Mouse (Mus musculus) cerebellum, adult (tissue): ENCODE data around the gene Thsd1.
"Not testable (repeated sequence)": the region's sequence is repeated elsewhere in the genome, so short reads cannot be mapped to it uniquely, and the experiment has no call there.

Experiments used
- ATAC-seq: cut with Nextera tagmentation; 2 replicates; pipeline ENCODE4 v1.9.2; 2017; ENCODE audit warnings: mild to moderate bottlenecking, moderate library complexity, mixed read lengths; ENCODE audit not compliant: insufficient number of reproducible peaks, low FRiP score, low TSS enrichment

The Thsd1 gene

DNA sequence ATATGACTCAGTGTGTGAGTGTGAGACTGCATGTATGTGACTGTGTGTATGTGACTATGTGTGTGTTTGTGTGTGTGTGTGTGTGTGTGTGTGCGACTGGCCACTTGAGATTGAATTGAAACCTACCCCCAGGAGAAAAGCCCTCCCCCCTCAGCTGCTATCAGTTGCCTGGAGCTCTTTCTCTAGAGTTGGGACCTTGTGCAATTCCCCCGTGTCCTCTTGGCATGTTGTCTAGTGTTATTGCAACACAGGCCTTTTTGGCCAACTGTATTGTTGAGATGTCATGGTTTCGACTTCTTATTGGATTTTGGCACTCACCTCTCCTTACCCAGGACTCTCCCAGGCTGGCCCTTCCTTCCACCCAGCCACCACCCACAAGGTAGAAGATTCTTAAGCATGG lies 35.2 kb downstream of the Thsd1 start:
- no peak for ATAC-seq

DNA sequence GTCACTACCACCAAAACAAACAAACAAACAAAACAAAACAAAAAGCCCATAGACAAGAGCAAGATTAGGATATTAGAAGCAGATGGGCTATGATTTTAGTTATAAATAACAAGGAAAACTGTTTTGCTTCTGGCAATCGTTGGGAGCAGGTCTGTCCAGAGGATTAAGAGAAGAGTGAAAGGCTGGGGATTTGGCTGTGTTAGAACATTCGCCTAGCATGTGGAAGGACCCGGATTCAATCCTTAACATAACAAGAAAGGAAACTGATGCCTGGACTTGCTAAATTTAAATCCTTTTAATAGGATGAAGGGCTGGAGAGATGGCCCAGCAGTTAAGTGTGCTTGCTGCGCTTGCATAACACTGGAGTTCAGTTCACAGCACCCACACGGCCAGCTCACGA lies 37.2 kb downstream of the Thsd1 start:
- no peak for ATAC-seq

DNA sequence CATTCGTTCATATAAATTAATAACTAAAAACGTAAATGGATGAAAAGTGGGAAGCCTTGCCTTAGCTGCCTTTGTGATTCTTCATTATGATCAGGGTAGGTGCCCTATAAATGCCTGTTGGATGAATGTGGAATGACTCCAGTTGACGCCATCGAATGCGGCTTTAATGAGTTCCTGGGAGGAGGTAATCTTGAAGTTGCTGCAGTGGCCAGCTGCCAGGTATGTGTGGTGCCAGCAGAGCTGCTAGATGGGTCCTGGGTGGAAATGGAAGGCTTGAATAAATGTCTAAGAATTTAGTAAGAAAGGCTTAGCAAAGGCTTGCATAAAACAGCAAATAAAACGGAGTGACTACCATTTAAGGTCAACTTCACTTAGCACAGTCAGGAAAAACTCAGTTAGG lies 37.7 kb downstream of the Thsd1 start:
- ATAC-seq, result no peak

DNA sequence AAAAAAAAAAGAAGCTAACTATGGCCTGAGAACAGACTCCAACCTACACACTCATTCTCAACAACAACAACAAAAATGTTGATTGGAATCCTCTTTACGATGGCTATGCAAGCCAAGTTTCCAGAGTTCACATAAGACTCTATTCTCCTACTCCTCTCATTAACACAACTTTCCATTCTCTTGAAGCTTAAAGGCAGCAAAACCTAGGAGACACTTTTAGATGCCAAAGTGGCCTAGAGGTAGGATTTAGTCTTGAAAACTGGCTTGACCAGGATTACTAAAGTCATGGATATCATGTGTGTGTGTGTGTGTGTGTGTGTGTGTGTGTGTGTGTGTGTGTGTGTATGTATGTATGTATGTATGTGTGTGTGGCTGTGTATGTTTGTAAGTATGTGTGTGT lies 38.1 kb downstream of the Thsd1 start:
- ATAC-seq, result no peak

DNA sequence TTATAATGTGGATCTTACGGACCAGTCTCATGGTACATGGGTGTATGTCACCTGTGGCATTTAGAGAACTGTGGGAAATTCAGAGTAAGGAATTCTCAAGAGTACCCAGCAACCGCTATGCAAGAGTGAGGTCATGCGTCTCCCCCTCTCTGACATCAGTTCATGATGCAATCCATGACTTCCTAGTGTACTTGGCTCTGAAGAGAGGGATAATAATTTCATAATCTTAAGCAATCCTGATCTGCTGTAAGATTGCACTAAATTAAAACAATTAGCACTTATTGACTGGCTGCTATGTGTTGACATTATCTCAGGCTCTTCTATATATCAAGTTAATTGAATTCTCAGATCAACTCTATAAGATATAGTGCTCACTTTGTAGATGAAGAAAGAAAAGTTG lies 39.7 kb downstream of the Thsd1 start:
- ATAC-seq, result no peak

DNA sequence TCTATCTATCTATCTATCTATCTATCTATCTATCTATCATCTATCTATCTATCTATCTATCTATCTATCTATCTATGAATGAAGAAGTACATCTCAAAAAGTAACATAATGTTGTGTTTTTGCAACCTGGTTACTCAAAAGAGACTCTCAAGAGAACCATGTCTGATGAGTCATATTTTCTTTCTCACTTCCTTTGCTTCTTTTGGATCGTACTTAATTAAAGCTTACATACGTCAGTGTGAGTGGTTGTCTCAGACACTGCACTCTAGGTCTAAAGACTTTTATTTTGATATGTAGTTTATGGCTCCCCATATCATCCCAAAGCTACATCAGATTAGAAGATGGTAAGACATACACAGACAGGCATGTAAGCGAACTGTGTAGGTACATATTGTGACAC lies 46.0 kb downstream of the Thsd1 start:
- no peak for ATAC-seq

DNA sequence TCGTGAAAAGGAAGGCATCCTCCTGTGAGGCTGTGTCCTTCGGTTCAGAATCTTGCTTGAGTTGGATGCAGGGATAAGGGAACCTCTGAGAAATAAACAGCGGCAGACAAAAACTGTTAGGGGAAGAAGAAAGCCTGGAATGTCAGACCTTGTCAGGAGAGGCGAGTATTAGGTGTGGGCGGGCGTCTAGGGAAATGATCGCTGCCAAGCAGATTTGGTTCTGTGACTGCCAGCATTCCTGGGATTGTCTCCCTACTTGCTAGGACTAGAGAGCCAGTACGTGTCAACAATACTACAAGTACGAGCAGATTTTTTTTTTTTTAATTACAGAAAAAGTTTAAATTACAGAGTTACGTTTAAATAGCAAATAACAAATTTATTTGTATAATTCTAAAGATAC lies 47.5 kb downstream of the Thsd1 start:
- no peak for ATAC-seq

DNA sequence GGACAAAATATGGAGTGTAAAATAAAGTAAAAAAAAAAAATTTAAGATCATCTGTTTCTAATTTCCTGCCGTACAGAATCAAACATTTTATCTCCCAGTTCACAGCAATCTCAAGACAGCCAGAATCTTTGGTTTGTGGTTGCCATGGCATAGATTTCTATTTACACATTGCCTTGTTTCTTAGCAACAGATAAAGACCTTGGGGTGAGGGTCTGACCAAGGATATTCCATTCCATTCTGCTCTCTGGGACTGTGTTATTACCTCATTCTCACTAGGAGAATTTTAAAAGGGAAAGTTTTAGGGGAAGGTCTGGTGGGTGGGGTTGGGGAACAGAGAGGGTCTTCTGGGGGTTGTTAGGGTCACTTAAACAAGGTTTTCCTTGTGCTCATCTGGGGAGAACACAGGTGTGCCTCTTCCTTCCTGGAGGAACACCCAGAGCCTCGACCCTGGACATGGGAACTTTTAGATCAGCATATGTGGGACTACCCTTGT lies 55.9 kb downstream of the Thsd1 start, which contains the start of gene Tpte:
TSS of gene Tpte (plus strand) at position 443 of the 493 bp plus-strand sequence.
- ATAC-seq, result no peak

DNA sequence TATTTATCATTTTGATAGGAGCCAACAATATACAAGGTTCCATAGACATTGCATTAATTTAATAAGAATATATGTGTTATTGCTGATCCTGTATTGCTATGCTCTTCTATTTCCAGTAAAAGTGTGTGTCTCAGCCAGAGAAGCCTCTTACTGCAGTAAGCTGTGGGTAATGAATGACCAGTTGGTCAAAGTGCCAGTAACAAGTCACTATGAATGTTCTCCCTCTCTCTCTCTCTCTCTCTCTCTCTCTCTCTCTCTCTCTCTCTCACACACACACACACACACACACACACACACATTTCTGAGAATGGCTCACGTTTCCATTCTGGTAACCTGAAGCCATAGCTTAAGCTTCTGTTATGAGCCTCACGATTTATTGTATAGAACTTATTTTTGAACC lies 75.2 kb downstream of the Thsd1 start:
- ATAC-seq, result no peak

DNA sequence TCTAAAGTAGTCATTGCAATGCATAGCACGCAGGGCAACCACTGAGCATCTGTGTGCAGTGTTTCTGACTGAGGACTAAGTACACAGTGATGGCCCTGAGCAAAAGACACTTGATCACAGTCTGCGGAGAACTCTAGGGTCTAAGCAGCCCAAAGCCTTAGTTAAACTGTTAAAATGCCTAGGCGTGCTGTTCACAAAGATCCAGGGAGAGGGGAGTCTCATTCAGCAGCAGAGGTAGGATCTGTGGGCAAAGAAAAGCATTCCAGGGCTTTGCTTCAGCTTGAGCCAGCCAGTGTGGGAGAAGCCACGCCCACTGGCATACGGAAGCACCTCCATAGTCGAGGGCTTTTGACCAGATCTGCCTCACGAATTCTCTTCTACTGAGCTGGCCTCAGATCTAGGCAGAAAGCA lies 75.8 kb downstream of the Thsd1 start:
- ATAC-seq, result no peak

DNA sequence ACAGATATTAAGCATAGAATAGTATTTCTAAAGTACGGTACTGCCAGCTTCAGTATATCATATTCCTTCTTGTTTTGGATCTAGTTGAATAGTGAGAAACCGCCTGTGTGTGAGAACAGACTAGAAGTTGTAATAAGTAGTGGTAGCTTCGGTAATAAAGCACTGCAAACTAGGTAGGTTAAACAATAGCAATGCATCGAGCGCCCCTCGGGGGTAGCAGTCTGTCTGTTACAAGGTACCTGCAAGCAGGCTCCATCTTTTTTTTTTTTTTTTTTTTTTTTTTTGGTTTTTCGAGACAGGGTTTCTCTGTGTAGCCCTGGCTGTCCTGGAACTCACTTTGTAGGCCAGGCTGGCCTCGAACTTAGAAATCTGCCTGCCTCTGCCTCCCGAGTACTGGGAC lies 76.9 kb downstream of the Thsd1 start:
- not testable (repeated sequence) for ATAC-seq

DNA sequence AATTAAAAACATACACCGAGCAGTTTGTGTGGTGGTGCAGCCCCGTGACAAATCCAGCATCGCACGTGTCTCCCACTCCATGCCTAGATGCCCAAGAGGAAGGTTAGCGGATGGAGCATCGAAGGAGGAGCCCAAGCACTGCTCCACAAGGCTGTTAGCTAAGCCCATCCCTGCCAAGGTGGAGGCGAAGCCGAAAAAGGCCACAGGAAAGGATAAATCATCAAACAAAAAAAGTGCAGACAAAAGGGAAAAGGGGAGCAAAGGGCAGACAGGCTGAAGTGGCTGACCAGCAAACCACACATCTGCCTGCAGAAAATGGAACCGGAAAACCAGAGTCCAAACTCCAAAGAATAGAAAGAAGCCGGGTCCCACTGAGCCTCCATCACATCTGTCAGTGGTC lies 79.9 kb downstream of the Thsd1 start:
- ATAC-seq, result no peak
